Mouse (Mus musculus): ENCODE results near the gene Kpna3. TPM values are rescaled to one million over a fixed set of nuclear protein-coding genes. Genes with fewer than 3 reads are reported as not detected.
A peak's percentile ranks its signal among the peaks of the same experiment; 100 is the strongest.
"Not testable (repeated sequence)": the region's sequence is repeated elsewhere in the genome, so short reads cannot be mapped to it uniquely, and the experiment has no call there.

Gene Kpna3
- polyA plus RNA-seq, 1 experiment from 2014 or later, result 31.5 TPM

- ATAC-seq (ENCODE audit: insufficient number of reproducible peaks, insufficient read depth, low FRiP score, low read depth), result peak; percentile 52
- H3K36me3 ChIP-seq (ENCODE audit: control insufficient read depth, insufficient read depth, low read length), result no peaks in the 10 kb centered on the region
- H3K27me3 ChIP-seq (ENCODE audit: control insufficient read depth, insufficient read depth, low read length), result no peaks in the 10 kb centered on the region
- WGBS, result under 1% methylated on average over 51 of the region's 62 CpGs
- peak overlapping the region; percentile 85 to 93 for H3K4me3 ChIP-seq (ENCODE audit: control insufficient read depth in 1 of 2, insufficient read depth in 1 of 2, low read depth in 1 of 2, low read length in 2 of 2)
- peak overlapping the region; percentile 45 to 98 for H3K27ac ChIP-seq (replicated peaks in 1 of 2; ENCODE audit: control insufficient read depth in 1 of 2, insufficient read depth in 1 of 2, low read depth in 2 of 2, low read length in 2 of 2)
- H3K4me1 ChIP-seq (ENCODE audit: control insufficient read depth in 2 of 2, insufficient read depth in 2 of 2, low read length in 2 of 2), result peaks cover 0 to 21% of the 10 kb centered on the region in 2 experiments; a peak in 3 of 4 replicates
- peak overlapping the region; percentile 94 for H3K9ac ChIP-seq (ENCODE audit: low read length)
- peak overlapping the region; percentile 86 for H3K4me2 ChIP-seq (ENCODE audit: low read length)
- no peaks in the 10 kb centered on the region for H3K9me3 ChIP-seq (ENCODE audit: control insufficient read depth, low read length)
These were observed 473 bp downstream of the Kpna3 start for GRCm38 (mm10) chr14:61439141-61439660.

GRCm38 (mm10) chr14:61438171-61438945 is 1.3 kb downstream of the Kpna3 start:
- Histone ChIP-seq H3K27me3 (ENCODE audit: control insufficient read depth, insufficient read depth, low read length) (no peaks in the 10 kb centered on the region), H3K27ac (replicated peaks in 1 of 2; ENCODE audit: control insufficient read depth in 1 of 2, insufficient read depth in 1 of 2, low read depth in 2 of 2, low read length in 2 of 2) (peak overlapping the region in 1 of 2 experiments; percentile 98; a peak in 1 of 4 replicates), H3K4me1 (ENCODE audit: control insufficient read depth in 2 of 2, insufficient read depth in 2 of 2, low read length in 2 of 2) (peaks cover under 1 to 19% of the 10 kb centered on the region in 2 experiments), H3K9ac (ENCODE audit: low read length) (peak overlapping the region; percentile 94), H3K4me3 (ENCODE audit: control insufficient read depth in 1 of 2, insufficient read depth in 1 of 2, low read depth in 1 of 2, low read length in 2 of 2) (peak overlapping the region; percentile 85 to 93; a peak in 3 of 4 replicates), H3K9me3 (ENCODE audit: control insufficient read depth, low read length) (no peaks in the 10 kb centered on the region), H3K4me2 (ENCODE audit: low read length) (peak overlapping the region; percentile 86), H3K36me3 (ENCODE audit: control insufficient read depth, insufficient read depth, low read length) (no peaks in the 10 kb centered on the region)
- 23% methylated on average over 3 of the region's 3 CpGs for WGBS
- ATAC-seq (ENCODE audit: insufficient number of reproducible peaks, insufficient read depth, low FRiP score, low read depth), result no peak

DNA sequence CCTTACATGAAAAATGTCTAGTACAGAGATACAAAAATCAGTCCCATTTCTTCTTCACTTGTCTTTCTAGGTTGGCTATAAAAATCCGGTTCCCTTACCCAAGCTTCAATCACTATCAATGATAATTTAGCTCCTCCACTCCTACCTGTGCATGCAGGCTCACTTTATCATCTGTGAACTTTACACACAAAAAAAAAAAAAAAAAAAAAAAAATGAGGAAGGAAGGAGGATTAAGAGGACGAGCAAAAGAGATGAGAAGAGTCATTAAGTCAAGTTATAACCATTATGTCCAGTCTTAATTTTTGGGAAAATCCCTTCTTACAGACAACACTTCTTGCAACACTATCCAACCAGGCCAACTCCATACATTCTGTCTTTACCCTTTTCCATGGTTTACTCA is 2.8 kb downstream of the Kpna3 start:
- Histone ChIP-seq H3K9ac (ENCODE audit: low read length) (no peak overlapping the region), H3K9me3 (ENCODE audit: control insufficient read depth, low read length) (no peaks in the 10 kb centered on the region), H3K36me3 (ENCODE audit: control insufficient read depth, insufficient read depth, low read length) (no peaks in the 10 kb centered on the region), H3K27ac (replicated peaks in 1 of 2; ENCODE audit: control insufficient read depth in 1 of 2, insufficient read depth in 1 of 2, low read depth in 2 of 2, low read length in 2 of 2) (no peak overlapping the region), H3K4me3 (ENCODE audit: control insufficient read depth in 1 of 2, insufficient read depth in 1 of 2, low read depth in 1 of 2, low read length in 2 of 2) (no peak overlapping the region), H3K27me3 (ENCODE audit: control insufficient read depth, insufficient read depth, low read length) (no peaks in the 10 kb centered on the region), H3K4me2 (ENCODE audit: low read length) (no peak overlapping the region), H3K4me1 (ENCODE audit: control insufficient read depth in 2 of 2, insufficient read depth in 2 of 2, low read length in 2 of 2) (peaks cover 4 to 28% of the 10 kb centered on the region in 2 experiments)
- 91% methylated on average over 2 of the region's 2 CpGs for WGBS
- no peak for ATAC-seq (ENCODE audit: insufficient number of reproducible peaks, insufficient read depth, low FRiP score, low read depth)

- no peak overlapping the region for H3K4me2 ChIP-seq (ENCODE audit: low read length)
- H3K4me1 ChIP-seq (ENCODE audit: control insufficient read depth in 2 of 2, insufficient read depth in 2 of 2, low read length in 2 of 2), result peaks cover 3 to 19% of the 10 kb centered on the region in 2 experiments
- ATAC-seq (ENCODE audit: insufficient number of reproducible peaks, insufficient read depth, low FRiP score, low read depth), result no peak
- H3K27ac ChIP-seq (replicated peaks in 1 of 2; ENCODE audit: control insufficient read depth in 1 of 2, insufficient read depth in 1 of 2, low read depth in 2 of 2, low read length in 2 of 2), result no peak overlapping the region
- H3K4me3 ChIP-seq (ENCODE audit: control insufficient read depth in 1 of 2, insufficient read depth in 1 of 2, low read depth in 1 of 2, low read length in 2 of 2), result no peak overlapping the region
- 74% methylated on average over 3 of the region's 3 CpGs for WGBS
- no peak overlapping the region for H3K9ac ChIP-seq (ENCODE audit: low read length)
- no peaks in the 10 kb centered on the region for H3K36me3 ChIP-seq (ENCODE audit: control insufficient read depth, insufficient read depth, low read length)
- no peaks in the 10 kb centered on the region for H3K9me3 ChIP-seq (ENCODE audit: control insufficient read depth, low read length)
- no peaks in the 10 kb centered on the region for H3K27me3 ChIP-seq (ENCODE audit: control insufficient read depth, insufficient read depth, low read length)
These were observed 11.4 kb downstream of the Kpna3 start for GRCm38 (mm10) chr14:61428126-61428787.

GRCm38 (mm10) chr14:61427095-61427494 is 12.6 kb downstream of the Kpna3 start:
- H3K4me1 ChIP-seq (ENCODE audit: control insufficient read depth in 2 of 2, insufficient read depth in 2 of 2, low read length in 2 of 2), result peaks cover 0 to 11% of the 10 kb centered on the region in 2 experiments; a peak in 1 of 4 replicates
- not testable (repeated sequence) for H3K4me2 ChIP-seq (ENCODE audit: low read length); H3K27ac ChIP-seq (replicated peaks in 1 of 2; ENCODE audit: control insufficient read depth in 1 of 2, insufficient read depth in 1 of 2, low read depth in 2 of 2, low read length in 2 of 2); H3K27me3 ChIP-seq (ENCODE audit: control insufficient read depth, insufficient read depth, low read length); H3K36me3 ChIP-seq (ENCODE audit: control insufficient read depth, insufficient read depth, low read length); H3K9ac ChIP-seq (ENCODE audit: low read length); H3K4me3 ChIP-seq (ENCODE audit: control insufficient read depth in 1 of 2, insufficient read depth in 1 of 2, low read depth in 1 of 2, low read length in 2 of 2); H3K9me3 ChIP-seq (ENCODE audit: control insufficient read depth, low read length); ATAC-seq (ENCODE audit: insufficient number of reproducible peaks, insufficient read depth, low FRiP score, low read depth)
- 55% methylated on average over 3 of the region's 8 CpGs for WGBS

- H3K4me2 ChIP-seq (ENCODE audit: low read length), result no peak overlapping the region
- ATAC-seq (ENCODE audit: insufficient number of reproducible peaks, insufficient read depth, low FRiP score, low read depth), result no peak
- H3K4me3 ChIP-seq (ENCODE audit: control insufficient read depth in 1 of 2, insufficient read depth in 1 of 2, low read depth in 1 of 2, low read length in 2 of 2), result no peak overlapping the region
- H3K4me1 ChIP-seq (ENCODE audit: control insufficient read depth in 2 of 2, insufficient read depth in 2 of 2, low read length in 2 of 2), result peaks cover 0 to 11% of the 10 kb centered on the region in 2 experiments; a peak in 1 of 4 replicates
- no peaks in the 10 kb centered on the region for H3K9me3 ChIP-seq (ENCODE audit: control insufficient read depth, low read length)
- H3K27me3 ChIP-seq (ENCODE audit: control insufficient read depth, insufficient read depth, low read length), result no peaks in the 10 kb centered on the region
- no peak overlapping the region for H3K9ac ChIP-seq (ENCODE audit: low read length)
- H3K27ac ChIP-seq (replicated peaks in 1 of 2; ENCODE audit: control insufficient read depth in 1 of 2, insufficient read depth in 1 of 2, low read depth in 2 of 2, low read length in 2 of 2), result no peak overlapping the region
- WGBS, result 88% methylated on average over 2 of the region's 2 CpGs
- no peaks in the 10 kb centered on the region for H3K36me3 ChIP-seq (ENCODE audit: control insufficient read depth, insufficient read depth, low read length)
These were observed 14.5 kb downstream of the Kpna3 start for GRCm38 (mm10) chr14:61425080-61425665.

DNA sequence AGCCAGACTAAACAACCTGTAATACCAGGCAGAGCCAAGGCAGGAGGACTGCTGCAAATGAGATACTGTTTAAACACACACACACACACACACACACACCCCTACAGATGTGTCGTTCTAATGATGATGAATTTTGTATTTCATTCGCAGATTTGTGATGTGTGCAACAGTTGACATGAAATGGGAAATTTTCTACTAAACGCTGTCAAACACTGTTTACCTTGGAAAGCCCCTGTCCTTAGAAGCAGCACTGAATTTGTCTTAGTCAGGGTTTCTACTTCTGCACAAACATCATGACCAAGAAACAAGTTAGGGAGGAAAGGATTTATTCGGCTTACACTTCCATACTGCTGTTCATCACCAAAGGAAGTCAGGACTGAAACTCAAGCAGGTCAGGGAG is 24.0 kb downstream of the Kpna3 start:
- no peaks in the 10 kb centered on the region for H3K9me3 ChIP-seq (ENCODE audit: control insufficient read depth, low read length)
- no peak for ATAC-seq (ENCODE audit: insufficient number of reproducible peaks, insufficient read depth, low FRiP score, low read depth)
- no peaks in the 10 kb centered on the region for H3K36me3 ChIP-seq (ENCODE audit: control insufficient read depth, insufficient read depth, low read length)
- no peaks in the 10 kb centered on the region for H3K27me3 ChIP-seq (ENCODE audit: control insufficient read depth, insufficient read depth, low read length)
- no peaks in the 10 kb centered on the region for H3K4me1 ChIP-seq (ENCODE audit: control insufficient read depth in 2 of 2, insufficient read depth in 2 of 2, low read length in 2 of 2)
- H3K9ac ChIP-seq (ENCODE audit: low read length), result no peak overlapping the region
- no peak overlapping the region for H3K27ac ChIP-seq (replicated peaks in 1 of 2; ENCODE audit: control insufficient read depth in 1 of 2, insufficient read depth in 1 of 2, low read depth in 2 of 2, low read length in 2 of 2)
- no peak overlapping the region for H3K4me2 ChIP-seq (ENCODE audit: low read length)
- H3K4me3 ChIP-seq (ENCODE audit: control insufficient read depth in 1 of 2, insufficient read depth in 1 of 2, low read depth in 1 of 2, low read length in 2 of 2), result no peak overlapping the region
- 81% methylated on average over 4 of the region's 4 CpGs for WGBS
